Mouse (Mus musculus): ENCODE data around the gene Osm.

The Osm gene

GRCm38 (mm10) chr11:4215061-4215460 is 21.2 kb upstream of the Osm start:
- in situ Hi-C loops (cut with MboI, MseI) = no loop called here

GRCm38 (mm10) chr11:4216248-4217000 is 19.8 kb upstream of the Osm start:
- in situ Hi-C loops (cut with MboI, MseI) = no loop called here

DNA sequence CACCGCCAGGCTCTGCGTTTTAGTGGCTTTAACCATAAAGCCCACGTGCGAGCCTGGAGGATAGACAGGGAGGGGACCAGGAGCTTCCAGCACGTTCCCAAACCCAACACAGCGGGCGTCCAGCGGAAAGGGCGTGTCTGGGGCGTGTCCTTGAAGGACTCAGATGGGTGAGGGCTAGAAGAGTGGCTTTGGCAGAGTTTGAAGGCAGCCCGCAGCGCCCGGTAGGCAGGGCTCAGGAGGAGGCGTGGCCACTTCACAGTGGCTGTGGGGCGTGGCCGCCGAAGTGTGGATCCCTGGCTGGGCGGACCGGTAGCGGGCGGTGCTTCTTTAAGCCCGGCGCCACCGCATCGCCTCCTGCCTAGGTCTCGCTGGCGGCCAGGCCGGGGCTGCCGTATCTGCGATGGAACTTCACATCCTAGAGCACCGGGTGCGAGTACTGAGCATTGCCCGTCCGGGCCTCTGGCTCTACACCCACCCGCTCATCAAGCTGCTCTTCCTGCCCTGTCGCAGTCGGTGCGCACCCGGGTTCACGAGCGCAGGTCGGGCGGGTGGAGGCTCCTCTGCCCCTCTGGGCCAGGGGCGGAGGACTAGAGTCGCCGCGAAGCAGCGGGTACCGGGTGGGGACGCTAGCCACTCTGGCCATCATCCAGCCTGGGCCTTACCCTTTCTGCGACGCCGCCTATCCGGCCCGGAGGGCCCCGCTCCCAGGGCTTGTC is 18.1 kb upstream of the Osm start, which contains the start of gene Castor1:
Gene Castor1 (plus strand): TSS at position 312 of the 716 bp plus-strand sequence.
- in situ Hi-C loops (cut with MboI, MseI) = no loop called here

DNA sequence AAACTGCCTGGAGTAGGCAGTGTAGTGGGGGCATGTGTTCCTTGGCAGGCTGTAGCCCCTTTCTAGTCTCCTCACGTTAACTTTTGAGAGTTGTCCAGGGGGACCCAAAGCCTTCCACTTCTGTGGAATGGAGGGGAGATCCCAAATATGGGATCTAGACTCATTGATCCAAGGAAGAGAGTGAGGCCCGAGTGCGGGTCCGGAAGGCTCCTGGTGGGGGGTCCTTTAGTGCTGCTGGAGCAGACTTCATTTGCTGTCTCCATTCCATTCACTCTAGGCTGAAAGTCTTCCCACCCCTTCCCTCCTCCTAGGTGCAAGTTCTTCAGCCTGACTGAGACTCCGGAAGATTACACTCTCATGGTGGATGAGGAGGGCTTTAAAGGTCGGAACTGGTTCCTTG is 17.6 kb upstream of the Osm start:
- in situ Hi-C loops (cut with MboI, MseI) = no loop called here

DNA sequence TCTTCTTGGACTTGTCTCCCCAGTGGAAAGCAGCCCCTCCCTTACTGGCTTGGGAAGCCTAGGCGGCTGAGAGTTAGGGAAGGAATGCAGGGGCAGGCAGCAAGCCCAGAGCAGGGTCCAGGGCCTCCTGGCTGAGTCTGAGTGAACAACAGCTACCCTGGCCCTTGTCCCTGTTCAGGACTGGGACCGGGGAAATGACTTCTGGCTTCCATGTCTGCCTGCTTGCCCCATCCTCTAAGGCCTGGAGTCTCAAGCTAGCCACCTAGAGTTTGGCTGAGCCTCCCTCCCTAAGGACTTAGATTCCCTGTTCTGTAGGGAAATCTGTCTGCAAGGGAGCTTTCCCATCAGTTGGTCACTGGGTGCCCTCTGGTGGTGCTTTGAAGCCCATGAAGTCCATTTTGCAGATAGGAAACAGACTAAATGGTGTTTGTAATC is 16.9 kb upstream of the Osm start:
- in situ Hi-C loops (cut with MboI, MseI) = no loop called here

DNA sequence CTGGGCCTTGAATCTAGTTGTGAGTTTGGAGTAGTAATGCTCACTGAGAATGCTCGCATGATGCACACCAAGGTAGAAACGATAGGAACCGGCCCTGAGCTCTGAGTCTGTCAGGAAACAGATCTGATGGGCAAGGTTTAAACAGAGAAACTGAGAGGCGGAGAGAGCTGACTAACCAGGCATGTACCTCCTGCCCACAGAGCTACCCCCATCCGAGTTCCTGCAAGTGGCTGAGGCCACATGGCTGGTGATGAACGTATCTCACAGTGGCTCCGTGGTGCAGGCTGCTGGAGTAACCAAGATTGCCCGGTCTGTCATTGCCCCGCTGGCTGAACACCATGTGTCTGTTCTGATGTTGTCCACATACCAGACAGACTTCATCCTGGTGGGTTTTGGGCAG is 16.3 kb upstream of the Osm start:
- in situ Hi-C loops (cut with MboI, MseI) = loop anchor here (5.0 kb wide), 1 partner anchor 37 kb away; the partner anchor contains the start of gene Lif

DNA sequence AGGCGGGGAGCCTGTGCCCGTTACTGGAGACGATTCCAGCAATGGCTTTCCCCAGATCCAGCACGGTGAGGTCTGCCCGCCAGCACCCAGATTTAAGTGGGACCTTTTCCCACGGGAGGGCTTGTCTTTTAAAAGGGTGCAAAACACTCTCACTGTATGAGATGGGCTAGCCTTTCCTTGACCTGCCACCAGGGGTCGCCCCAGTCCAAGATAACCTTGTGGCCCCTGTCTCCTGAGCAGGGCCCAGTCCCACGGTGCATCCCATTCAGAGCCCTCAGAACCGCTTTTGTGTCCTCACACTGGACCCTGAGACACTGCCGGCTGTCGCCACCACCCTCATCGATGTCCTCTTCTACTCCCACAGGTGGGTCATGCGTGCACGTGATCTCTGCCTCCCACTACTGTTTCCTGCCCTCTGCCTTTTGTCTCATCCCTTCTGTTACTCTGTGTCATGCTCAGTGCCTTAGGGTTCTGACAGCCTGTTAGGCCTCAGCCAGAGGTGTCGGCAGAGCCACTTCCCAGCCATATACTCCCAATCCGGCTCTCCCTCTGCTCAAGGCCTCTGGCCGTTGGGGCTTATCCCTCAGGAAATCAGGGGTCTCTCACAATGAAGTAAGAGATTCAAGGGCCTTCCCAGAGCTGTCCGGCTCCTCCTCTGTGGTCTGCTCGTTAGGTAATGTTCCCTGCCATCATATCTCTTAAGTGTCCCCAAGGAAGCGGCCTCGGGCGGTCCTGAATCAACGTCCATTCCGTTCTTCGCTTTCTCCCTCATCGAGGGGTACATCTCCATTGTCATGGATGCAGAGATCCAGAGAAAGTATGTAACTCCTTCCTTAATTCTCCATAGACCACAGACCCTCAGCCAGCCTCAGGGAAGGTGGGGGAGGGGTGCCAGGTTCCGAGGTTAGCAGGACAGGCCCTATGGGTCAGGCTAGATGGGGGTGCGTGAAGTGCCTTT is 15.5 kb upstream of the Osm start:
- in situ Hi-C loops (cut with MboI, MseI) = loop anchor here (5.0 kb wide), 1 partner anchor 37 kb away; the partner anchor contains the start of gene Lif

- in situ Hi-C loops (cut with MboI, MseI) = loop anchor here (5.0 kb wide), 1 partner anchor 35 kb away; the partner anchor contains the start of gene Lif
Observed at GRCm38 (mm10) chr11:4222046-4222950, 13.9 kb upstream of the Osm start.

DNA sequence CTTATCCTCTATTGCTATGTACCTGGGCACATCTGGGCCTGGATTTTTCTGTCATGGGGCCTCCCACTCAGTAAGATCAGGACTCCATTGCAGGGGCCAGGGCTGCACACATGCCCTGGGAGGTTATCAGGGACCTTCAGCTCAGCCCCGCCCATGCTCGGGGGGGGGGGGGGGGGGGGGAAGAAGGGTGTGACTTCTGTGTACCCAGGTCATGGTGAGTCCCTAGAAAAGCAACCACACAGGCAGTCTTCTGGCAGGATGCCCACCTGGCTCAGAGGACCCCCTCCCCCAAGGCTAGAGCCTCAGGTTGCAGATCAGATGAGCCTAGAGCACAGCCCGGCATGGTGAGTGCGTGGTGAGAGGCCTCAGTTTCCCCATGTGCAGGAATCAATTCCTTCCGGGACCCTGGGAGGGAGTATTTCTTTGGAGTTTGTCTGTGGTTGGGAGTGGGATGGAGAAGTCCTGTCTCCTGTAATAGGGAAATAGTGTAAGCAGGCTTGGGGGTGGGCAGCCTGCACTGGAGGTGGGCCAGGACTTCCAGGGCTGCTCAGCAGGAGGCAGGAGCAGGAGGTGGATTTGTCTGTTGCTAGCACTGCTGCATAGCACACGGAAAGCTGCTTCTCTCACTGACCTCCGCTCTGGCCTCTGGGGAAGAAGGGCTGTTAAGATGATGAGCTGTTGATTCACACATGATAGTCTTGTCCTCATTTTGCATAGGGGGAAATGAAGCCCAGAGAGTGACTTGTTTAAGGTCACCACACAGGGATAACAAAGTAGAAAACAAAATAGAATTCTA is 12.6 kb upstream of the Osm start:
- in situ Hi-C loops (cut with MboI, MseI) = loop anchor here (5.0 kb wide), 1 partner anchor 34 kb away; the partner anchor contains the start of gene Lif

DNA sequence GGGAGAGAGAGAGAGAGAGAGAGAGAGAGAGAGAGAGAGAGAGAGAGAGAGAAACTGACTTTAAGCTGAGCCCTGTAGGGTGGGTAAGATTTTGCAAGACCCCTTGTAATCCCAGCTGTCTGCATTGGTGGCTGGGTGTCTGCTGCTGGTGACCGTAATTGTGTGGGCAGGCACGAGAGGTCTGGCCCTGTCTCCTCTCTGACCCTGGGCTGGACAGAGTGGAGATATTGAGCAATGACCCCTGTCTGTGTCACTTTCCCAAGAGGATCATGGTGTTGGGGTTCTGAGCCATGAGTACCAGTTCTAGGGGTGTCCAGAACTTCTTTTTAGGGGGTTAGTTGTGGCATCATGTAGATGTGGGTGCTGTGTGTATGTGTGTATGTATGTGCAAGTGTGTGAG is 12.0 kb upstream of the Osm start:
- in situ Hi-C loops (cut with MboI, MseI) = loop anchor here (5.0 kb wide), 1 partner anchor 33 kb away; the partner anchor contains the start of gene Lif

DNA sequence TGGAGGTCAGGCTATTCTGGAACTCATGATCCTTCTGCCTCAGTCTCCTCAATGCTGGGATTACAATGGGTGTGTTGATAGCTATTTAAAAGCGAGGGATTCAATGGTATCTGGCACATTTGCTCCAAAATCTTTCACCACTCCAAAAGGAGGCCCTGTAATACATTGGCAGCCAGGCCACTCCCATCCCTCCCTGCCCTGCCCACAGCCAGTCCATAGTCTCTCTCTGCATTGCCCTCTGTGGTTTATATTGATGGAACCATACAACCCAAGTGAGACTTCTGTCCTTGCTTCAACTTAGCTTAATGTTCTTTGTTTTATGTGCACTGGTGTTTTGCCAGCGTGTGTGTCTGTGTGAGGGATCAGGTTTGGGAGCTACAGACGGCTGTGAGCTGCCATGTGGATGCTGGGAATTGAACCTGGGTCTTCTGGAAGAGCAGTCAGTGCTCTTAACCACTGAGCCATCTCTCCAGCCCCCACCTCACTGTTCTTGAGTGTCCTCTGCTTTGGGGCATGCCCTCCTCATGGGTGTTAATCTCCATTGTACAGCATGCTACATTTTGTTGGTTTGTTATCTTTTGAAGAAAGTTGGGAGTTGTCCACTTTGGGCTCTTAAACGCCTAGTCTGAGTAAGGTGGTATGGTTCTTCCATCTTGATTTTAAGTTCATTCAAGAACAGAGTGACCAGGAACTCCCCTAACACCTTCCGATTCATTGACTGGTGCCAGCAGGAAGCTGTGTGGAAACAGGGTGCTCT is 9.5 kb upstream of the Osm start:
- in situ Hi-C loops (cut with MboI, MseI) = no loop called here

DNA sequence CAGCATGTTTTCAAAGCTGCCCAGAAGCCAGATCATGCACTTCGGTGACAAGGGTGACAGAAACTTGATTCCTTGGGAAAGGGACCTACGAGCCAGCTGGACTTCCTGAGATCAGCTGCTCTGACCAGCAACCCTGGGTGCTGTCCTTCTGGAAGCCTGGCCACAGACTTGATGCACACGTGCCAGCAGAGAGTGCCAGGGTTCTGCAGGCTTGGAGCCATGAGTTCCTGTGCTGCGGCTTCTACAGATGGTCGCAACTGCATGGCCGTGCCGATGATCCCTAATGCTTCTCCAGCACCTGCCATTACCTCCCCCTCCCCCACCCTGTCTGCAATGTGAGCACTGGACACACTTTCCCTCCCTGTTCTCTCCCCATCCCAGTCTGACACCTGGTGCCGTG is 7.8 kb upstream of the Osm start:
- in situ Hi-C loops (cut with MboI, MseI) = no loop called here

DNA sequence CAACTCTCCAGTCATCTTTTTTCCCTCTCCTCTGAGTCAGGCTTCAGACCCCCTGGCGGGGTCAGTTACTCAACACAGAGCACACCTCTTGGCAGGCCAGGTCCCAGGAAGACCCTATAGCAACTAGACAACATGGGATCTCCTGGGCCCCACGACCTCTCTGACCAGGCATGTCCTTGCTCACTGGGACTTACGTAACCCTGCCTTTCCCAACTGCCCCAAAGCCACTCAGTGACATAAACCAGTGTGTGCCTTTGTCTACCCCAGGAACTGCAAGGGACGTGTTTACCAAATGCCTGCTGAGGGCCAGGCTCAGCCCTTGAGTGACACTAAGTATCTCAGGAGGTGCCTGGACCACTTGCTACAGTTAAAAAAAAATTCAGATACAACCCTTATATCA is 6.4 kb upstream of the Osm start:
- in situ Hi-C loops (cut with MboI, MseI) = no loop called here

- in situ Hi-C loops (cut with MboI, MseI) = no loop called here
Observed at GRCm38 (mm10) chr11:4231435-4231834, 4.8 kb upstream of the Osm start.

- in situ Hi-C loops (cut with MboI, MseI) = no loop called here
Observed at GRCm38 (mm10) chr11:4232644-4233043, 3.6 kb upstream of the Osm start.

DNA sequence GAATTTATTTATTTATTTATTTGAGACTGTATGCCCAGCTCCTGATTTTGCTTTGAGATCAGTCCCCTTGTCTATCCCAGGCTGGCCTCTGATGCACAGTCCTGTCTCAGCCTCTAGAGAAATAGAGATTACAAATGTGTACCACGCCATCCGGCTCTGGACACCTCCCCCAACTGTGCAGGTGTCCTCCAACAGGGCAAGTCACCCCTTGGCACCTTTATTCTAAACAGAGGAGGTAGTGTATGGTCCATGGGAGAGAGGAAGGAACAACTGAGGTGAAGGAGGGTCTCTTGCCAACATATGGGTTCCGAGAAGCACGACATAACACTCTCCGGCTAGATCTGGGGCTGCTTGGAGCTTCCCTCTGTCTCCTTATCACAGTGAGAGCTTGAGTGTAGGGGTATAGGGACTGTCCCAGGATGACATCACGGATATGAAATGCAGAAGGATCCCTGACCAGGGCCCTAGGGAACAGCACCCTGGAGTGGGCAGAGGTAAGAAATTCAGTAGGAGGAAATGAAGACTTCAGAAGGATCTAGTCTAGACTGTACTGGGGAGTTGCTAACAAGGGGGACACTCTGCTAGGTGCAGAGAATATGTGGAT is 1.1 kb upstream of the Osm start:
- in situ Hi-C loops (cut with MboI, MseI) = no loop called here

- in situ Hi-C loops (cut with MboI, MseI) = no loop called here
Observed at GRCm38 (mm10) chr11:4236546-4237067, 387 bp downstream of the Osm start.

- in situ Hi-C loops (cut with MboI, MseI) = no loop called here
Observed at GRCm38 (mm10) chr11:4237389-4237912, 1.2 kb downstream of the Osm start.
